Mouse (Mus musculus): ENCODE results near the gene Glra1.
A peak's percentile ranks its signal among the peaks of the same experiment; 100 is the strongest.

Gene Glra1

GRCm38 (mm10) chr11:55517666-55518065 lies 90.3 kb downstream of the Glra1 start:
- DNase-seq (ENCODE audit: low spot score) = no peak

- peak; percentile 32 for DNase-seq (ENCODE audit: low spot score)
Observed at GRCm38 (mm10) chr11:55511374-55511773, 96.6 kb downstream of the Glra1 start.

- no peak for DNase-seq (ENCODE audit: low spot score)
Observed at GRCm38 (mm10) chr11:55505485-55505884, 102.5 kb downstream of the Glra1 start.

GRCm38 (mm10) chr11:55502886-55503285 lies 105.1 kb downstream of the Glra1 start:
- no peak for DNase-seq (ENCODE audit: low spot score)

GRCm38 (mm10) chr11:55501955-55502531 lies 106.0 kb downstream of the Glra1 start:
- no peak for DNase-seq (ENCODE audit: low spot score)

- peak; percentile 77 for DNase-seq (ENCODE audit: low spot score)
Observed at GRCm38 (mm10) chr11:55497885-55498284, 110.1 kb downstream of the Glra1 start.

- DNase-seq (ENCODE audit: low spot score) = no peak
Observed at GRCm38 (mm10) chr11:55496158-55496557, 111.8 kb downstream of the Glra1 start.

- DNase-seq (ENCODE audit: low spot score) = no peak
Observed at GRCm38 (mm10) chr11:55485443-55485842, 122.6 kb downstream of the Glra1 start.

- no peak for DNase-seq (ENCODE audit: low spot score)
Observed at GRCm38 (mm10) chr11:55473219-55473618, 134.8 kb downstream of the Glra1 start.

GRCm38 (mm10) chr11:55471467-55471866 lies 136.5 kb downstream of the Glra1 start:
- DNase-seq (ENCODE audit: low spot score) = no peak

GRCm38 (mm10) chr11:55470761-55471160 lies 137.2 kb downstream of the Glra1 start:
- DNase-seq (ENCODE audit: low spot score) = no peak

- DNase-seq (ENCODE audit: low spot score) = peak; percentile 26
Observed at GRCm38 (mm10) chr11:55469923-55470691, 137.9 kb downstream of the Glra1 start.

GRCm38 (mm10) chr11:55469048-55469843 lies 138.8 kb downstream of the Glra1 start, which contains the start of gene G3bp1:
G3bp1 (plus strand) TSS chr11:55469685.
- peak; percentile 99 for DNase-seq (ENCODE audit: low spot score)

- DNase-seq (ENCODE audit: low spot score) = no peak
Observed at GRCm38 (mm10) chr11:55468611-55469047, 139.4 kb downstream of the Glra1 start.

- DNase-seq (ENCODE audit: low spot score) = no peak
Observed at GRCm38 (mm10) chr11:55468012-55468411, 140.0 kb downstream of the Glra1 start.

GRCm38 (mm10) chr11:55465177-55465576 lies 142.8 kb downstream of the Glra1 start:
- DNase-seq (ENCODE audit: low spot score) = no peak

- DNase-seq (ENCODE audit: low spot score) = no peak
Observed at GRCm38 (mm10) chr11:55464707-55465106, 143.3 kb downstream of the Glra1 start.

Measured in embryo, embryonic 10 days (tissue).